Mouse (Mus musculus) spleen, postnatal 10 days (tissue): ENCODE measurements around the gene Nudt4.

Experiments used
- DNase-seq, 2 experiments: peaks; one replicate each; pipeline ENCODE4 v3.0.0; 2021 to 2022; ENCODE audit warnings: low spot score in 2 of 2

Gene Nudt4

DNA sequence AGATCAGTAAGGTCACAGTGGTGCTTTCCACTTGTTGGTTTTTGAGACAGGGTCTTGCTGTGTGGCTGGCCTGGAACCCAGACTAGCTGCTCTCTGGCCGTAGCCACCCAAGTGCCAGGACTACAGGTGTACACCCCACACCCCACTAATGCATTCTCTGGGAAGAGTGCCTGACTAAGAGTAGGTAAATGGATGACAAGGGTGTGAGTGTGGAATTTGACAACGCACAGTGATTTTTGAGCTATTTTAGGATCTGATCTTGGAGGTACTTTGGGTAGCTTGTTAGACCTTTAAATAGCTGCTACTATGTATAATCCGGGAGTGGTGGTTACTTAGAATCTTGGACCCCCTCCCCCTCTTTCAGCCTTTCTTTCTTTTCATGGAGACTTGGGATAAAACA, 24.7 kb downstream of the Nudt4 start:
- DNase-seq, result no peak

DNA sequence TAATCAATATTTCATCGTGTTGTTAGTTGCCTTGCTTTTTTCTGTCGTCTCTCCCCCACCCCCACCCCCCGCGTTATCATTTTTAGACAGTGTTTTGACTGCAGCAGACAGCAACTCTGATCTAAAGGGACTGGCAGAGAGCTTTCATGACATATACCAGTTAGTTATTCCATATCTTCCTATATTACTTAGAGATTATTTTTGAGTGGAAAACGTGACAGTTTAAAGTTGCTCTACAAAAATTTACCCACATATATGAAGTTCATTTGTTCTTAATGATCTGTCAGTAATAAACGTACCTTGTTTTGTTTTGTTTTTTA, 27.8 kb downstream of the Nudt4 start:
- no peak for DNase-seq

DNA sequence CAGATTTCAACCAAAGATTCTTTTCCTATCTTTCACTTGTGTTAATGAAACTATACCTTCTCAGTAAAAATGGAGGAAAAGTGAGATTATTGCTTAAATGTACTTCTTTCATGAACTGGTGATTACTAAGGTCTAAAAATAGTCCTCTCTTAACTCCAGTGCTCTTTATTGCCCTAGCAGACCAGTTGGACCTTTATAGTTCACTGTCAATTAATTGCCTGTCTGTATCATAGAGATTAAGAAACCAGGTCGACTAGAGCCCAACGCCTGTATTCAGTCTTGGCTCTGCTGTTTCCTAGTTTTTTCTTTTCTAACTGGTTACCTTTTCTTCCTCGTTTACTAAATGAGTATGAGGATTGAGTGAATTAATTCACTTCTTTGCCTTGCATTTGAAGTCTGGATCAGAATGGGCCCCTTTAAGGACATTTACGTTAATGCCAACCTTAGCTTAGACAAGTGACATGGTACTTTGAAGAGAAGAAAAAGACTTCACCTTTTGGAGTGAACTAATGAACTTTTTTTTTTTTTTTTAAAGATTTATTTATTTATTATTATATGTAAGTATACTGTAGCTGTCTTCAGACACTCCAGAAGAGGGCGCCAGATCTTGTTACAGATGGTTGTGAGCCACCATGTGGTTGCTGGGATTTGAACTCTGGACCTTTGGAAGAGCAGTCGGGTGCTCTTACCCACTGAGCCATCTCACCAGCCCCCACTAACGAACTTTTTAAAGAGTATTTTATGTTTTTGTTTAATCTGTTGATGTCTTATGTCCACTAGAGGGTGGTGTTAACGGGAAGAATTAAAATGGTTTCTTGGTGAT, 28.3 kb downstream of the Nudt4 start:
- no peak for DNase-seq

DNA sequence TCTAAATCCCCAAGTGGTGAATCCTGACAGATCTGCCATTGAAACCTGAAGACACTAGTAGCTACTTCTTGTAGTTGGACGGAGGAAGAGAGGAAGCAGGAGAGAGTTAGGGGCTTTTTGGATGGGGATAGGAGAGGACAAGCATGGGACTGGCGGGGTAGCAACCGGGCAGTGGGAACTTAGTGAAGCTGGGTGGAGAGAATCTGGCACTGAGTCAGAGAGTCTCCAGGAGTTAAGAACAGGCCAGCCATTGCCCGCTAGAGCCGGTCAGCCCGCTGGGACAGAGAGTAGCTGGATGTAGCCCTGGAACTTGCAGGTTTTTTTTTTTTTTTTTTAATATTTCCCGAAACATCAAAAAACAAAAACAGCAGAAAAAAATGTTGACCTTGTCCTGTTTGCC, 30.6 kb downstream of the Nudt4 start:
- no peak for DNase-seq

DNA sequence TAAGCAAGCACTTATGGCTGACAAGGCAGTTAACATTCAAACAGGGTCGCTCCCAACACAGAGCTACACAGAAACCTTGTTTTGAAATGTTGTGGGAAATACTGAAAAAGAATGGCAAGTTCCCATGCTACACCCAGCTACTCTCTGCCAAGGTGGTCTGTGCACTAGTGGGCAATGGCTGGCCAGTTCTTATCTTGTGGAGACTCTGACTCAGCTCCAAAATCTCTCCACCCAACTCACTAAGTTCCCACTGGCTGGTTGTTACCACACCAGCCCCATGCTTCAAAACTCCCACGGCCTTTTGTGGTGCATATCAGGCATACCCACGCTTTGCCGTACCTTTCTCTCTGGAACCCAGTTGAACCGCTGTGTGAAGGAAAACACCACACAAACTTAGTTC, 31.0 kb downstream of the Nudt4 start:
- DNase-seq, result no peak

DNA sequence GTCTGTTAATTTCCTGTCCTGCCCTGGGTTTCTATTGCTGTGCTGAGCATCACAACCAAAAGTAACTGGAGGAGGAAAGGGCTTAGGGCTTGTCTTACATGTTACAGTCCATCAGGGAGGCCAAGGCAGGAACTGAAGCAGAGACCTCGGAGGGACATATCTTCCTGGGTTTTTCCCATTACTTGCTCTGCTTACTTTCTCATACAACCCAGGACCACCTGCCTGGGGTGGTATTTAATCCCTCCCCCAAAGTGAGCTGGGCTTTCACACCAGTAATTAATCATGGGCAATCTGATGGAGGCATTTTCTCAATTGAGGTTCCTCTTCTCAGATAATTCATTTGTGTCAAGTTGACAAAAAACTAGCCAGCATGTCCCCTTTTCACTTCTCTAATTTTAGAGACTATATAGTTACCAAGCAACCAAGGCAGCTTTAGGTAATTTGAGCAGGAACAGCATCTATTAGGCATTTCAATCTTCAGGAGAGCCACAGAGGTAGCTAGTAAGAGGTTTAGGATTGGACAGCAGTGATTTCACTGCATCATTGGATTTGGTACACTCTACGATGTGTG, 33.3 kb downstream of the Nudt4 start:
- DNase-seq, result no peak

DNA sequence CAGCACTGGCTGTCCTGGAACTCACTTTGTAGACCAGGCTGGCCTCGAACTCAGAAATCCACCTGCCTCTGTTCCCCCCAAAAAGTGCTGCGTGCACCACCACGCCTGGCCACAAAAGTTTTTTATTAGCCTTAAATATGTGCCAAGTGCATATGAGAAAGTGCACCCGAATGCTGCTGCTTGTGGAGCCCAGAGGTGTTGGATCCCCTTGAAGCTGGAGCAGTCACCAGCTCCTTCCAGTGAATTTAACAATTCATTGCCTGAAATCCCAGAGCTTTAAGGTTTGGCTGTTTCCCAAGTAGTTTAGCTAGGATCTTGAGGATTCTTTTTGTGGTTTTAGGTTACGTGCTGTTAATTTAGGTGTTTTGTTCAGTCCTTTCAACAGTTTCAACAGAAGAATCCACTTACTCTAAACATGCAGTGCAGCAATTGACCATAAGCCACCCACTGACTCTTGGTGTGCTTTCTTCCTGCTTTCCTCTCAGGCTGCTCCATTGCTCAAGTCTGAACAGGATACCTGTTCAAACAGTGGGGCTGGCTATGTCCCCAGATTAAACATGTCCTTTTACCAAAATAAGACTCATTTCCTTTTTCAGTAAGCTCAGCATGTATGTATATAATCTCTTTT, 37.3 kb downstream of the Nudt4 start:
- DNase-seq, result no peak

DNA sequence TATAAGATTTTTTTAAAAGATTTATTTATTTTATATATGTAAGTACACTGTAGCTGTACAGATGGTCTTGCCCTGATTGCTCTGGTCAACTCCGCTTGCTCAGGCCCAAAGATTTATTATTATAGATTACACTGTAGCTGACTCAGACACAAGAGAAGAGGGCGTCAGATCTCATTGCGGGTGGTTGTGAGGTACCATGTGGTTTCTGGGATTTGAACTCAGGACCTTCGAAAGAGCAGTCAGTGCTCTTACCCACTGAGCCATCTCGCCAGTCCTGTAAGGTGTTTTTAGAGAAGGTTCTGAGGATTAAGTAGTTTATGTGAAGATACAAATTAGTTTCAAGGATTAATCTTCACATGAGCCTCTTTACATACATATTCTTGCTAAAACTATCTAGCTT, 38.1 kb downstream of the Nudt4 start:
- DNase-seq, result no peak

DNA sequence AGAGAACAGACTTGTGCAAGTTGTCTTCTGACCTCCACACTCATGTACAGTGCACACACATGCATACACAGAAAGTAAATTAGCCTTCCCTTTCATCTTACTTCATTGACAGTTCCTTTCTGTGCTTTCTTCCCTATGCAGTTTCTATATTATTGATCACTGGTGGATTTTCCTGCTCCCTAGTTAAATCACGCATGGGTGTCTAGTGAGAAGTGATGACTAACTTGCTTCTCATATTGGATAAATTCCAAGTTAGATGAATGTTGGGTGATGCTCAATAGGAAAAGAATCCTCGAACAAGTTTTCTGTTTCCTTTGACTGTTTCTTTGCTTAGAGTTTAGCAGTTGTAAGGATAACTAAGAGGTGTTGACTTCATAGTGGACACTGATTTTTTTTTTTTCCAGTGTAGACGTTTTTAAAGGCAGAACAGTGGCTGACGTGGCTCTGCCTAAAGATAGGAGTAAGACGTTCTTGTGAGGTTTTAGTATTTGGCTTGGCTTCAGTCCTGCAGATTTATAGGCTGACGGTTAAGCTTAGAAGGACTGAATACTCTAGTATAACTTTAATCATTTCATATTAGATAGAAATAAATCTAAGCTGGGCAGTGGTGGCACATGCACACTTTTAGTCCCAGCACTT, 38.8 kb downstream of the Nudt4 start:
- DNase-seq, result no peak

DNA sequence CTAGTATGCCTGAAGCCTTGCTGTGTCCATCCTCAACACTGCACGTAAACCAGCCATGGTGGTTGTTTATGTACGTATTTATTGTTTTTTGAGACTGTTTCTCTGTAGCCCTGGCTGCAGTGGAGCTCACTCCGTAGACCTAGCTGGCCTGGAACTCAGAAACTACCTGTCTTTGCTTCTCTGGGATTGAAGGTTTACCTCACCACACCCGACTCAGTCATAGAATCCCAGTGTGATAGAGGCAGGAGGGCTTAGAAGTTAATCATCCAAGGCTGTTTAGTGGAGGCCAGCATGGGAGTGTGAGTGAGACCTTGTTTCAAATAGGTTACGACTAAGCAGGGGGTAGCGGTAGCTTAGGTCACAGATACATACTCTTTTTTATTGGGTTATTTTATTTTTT, 46.3 kb downstream of the Nudt4 start:
- no peak for DNase-seq

DNA sequence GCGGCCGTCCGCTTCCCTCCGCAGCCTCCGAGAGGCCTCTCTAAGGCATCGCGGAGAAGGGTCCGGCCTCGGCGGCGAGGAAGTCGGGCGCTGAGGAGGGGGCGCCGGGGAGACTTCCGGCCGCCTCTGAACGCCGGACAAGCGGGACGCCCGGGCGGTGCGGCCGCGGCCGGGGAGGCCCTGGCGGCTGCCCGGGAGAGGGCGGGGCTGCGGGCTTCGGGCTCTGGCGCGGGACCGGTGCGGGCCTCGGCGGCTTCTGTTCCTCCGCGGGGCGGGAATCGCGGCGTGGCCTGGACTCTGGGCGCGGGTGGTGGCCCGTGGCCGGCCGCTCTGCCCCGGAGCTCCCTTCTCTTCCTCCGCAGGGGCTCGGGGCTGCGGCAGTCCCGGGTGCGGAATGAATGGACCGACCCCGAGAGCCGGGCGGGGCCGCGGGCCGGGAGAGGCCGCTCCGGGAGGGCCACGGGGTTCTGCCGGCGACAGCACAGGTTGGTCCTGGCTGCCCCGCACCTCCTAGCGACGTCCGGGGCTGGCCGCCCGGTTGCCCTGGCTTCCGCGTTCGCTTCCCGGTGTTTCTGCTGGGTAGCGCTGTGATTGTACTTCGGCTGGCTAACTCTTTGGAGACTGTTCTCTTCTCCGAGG, 48.5 kb downstream of the Nudt4 start:
- DNase-seq, result peak; percentile 70 to 77

DNA sequence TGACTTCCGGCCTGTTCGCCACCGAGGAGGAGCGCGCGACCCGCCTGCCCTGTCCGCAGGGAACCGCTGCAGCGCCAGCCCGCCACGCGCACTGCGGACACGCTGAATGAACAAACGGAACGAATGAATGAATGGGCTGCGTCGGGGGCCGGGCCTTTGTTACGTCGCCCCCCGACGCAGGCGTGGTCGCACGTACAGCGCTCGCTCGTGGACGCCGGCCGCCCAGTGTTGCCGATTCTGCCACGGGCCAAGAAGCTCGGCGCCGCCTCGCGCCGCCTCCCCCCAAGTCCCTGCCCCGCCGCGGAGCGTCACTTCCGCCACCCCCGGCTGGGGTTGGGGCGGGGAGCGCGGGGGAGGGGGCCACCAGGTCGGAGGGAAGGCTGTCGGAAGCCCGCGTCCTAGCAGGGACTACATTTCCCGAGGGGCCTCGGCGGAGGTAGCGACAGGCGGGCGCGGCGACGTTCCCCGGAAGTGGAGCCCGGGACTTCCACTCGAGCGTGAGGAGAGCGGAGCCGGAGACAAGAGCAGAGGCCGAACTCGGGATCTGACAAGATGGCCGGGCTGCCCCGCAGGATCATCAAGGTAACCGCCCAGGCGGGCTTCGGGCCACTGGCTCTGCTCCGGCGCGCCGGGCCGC, 49.2 kb downstream of the Nudt4 start, which contains the start of gene Ube2n:
Ube2n (plus strand) TSS at position 490 of the 637 bp plus-strand sequence.
- DNase-seq, result peak; percentile 90 to 93

DNA sequence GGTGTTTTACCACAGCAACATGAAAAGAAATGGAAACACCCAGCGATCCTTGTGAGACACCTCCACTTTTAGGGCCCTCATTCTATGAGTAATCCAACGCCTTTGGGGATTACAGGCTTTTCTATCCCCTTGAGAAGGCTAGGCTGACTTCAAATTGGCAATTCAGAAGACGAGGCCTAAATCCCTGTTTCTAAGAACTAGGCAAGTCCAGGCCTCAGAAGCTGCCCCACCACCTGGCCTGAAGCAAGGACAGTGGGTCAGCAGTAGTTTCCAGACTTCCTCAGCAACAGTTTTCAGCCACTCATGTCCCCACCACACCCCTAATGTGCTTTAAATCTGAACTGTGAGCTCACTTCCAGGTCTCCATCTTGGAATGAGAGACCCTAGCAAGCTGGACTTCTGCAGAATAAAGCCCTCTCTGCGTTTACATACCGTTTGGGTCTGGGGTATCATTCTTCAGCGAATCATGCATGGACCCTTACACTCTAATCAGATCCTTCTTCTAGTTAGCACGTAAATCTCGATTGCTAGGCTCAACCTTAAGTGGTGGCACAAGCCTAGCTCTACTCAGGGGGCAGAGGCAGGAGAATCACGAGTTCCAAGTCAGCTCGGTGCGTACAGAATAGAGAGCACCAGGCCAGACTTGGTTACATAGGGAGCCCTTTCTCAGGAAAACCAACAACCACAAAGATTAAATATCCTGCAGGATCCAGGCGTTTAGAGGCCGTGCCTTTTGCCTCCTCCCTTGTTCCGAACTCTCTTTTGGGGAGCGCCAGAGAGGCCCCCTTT, 50.0 kb downstream of the Nudt4 start:
- peak in 1 of 2 experiments; percentile 19 for DNase-seq

DNA sequence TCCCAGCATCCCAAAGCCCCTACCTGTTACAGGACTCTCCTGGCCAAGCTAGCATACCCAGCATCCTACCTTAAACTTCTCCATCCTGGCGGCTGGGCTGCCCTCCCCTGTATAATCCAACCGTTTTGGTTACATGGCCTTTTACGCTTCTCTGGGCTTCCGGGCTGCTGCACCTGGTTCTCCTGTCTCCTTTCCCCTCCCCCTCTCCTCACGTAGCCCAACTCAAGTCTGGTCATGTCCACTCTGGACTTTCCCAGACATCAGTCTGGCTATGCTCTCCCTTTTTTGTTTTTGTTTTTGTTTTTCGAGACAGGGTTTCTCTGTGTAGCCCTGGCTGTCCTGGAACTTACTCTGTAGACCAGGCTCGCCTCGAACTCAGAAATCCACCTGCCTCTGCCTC, 51.3 kb downstream of the Nudt4 start:
- DNase-seq, result no peak

DNA sequence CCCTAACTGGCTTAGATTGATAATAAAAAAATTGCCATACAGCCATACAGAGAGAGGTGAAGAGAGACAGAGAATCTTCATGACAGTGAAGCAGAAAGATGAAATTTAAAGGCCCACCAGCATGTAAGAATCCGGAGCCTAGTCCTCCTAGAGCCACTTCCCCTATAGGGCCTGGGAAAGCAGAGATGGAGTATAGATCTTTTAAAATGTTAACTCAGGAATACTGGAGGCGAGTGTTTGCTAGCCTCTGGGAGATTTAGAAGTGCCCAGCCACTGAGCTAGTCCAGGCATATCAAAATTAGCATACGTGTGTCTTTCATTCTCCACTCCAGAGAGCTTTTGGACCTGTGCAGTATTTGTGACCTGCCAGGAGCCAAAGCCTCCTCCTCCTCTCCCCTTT, 54.7 kb downstream of the Nudt4 start:
- DNase-seq, result no peak

DNA sequence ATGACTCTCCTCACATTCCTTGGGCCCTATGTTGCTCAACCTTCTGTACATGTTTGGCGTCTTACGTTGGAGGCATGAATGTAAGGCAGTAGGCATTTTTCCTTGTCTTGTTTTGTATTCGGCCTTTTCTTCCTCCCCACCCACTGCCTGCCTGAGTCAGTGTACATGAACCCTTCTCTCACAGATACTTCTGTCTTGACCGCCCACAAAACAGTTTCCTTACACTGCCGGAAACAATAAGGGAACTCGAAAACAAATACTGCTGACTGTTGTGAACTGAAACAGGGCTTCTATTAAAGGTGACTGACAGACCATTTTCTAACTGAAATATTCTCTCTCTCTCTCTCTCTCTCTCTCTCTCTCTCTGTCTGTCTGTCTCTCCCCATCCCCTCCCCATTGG, 55.2 kb downstream of the Nudt4 start:
- no peak for DNase-seq

DNA sequence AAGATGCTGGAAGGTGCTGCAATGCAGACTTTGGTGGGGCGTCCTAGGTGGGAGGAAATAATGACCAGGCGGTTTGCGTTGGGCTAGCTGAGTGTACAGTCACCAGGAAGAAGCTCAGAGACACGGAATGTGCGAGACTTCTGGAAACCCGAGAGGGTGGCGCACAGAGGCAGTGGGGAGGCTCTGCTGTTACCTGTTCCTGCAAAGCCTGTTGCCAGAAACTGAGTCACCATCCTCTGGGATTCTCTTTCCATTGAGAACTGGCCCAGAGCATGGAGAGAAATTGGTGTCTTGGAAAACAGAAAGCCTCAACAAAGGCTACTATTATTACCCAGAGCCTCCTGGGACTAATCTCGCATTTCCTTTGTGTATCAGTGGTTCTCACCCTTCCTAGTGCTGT, 55.8 kb downstream of the Nudt4 start:
- no peak for DNase-seq

DNA sequence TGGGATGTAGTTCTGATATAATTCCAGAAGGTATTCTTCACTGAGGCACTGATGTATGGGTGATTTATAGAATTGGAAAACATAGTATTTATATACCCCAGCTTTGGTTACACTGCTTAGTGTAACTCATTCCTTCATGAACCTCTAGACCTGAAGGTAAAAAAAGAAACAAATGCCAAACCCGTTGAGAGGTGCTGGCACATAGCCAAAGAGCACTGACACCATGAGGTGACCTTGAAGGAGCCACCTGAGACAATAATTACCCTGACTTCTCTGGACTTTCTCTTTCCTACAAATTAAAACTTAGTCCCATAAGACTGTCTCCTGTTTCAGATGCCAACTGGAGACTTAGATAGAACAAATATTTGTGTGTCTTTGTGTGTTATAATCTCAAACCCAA, 59.6 kb downstream of the Nudt4 start:
- no peak for DNase-seq

DNA sequence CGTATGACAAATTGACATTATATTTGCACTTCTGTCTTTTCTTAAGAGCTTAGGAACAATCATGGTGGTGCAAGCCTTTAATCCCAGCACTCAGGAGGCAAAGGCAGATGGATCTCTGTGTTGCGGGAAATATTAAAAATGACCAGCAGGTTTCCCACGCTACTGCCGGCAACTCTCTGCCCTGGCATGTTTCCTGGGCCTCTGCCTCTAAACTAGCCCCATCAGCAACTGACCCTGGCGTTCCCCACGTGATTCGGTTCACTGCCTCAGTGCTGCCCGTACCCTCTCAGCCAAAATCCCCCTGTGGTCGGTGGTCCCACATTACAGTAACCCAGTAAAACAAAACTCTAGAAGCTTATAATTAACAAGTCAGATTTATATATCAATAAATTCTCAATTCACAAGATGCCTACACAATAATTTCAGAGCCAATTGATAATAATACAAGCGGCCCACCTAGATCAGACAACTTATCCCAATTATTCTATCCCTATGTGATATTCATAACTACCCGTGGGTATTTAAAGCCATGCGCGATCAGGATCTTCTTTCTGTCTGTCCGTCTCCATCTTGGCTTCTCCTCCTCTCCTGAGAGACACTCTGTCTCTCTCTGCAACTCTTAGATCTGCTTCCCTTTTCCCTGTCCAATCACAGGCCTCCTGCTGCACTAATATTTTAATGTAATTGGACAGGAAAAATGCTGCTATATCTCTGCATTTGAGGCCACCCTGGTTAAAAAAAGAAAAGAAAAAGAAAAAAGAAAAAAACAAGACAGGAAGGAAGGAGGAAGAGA, 60.3 kb downstream of the Nudt4 start:
- DNase-seq, result no peak

DNA sequence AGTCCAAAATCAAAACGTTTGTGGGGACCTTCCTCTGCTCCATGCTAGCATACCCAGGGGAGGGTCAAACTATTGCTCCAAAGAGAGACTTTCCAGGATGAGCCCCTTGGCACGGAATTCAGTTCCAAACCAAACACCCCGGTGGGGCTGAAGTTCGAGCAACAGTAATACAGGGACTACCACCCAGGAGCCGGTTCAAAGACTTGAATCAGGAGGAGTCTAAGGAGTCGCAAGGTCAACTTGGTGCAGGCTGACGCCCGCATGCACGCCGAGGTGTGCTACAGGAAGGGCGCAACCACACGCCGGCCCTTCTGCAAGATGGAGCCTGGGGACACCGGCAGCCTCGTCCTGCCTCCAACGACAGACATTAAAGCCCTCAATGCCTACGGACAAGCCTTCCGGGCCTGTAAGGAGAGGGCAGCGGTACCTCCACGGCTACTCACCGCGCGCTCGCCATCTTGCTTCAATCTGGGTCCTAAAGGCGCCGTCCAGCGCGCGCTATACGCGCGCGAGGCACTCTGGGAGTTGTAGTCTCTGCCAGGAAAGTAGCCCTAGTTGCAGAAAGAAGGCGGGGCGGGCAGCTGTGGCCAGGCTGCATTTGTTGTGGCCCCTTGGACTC, 62.4 kb downstream of the Nudt4 start, which contains the start of gene Mrpl42:
Mrpl42 (minus strand) TSS at position 478 of the 619 bp plus-strand sequence.
- DNase-seq, result peak; percentile 71 to 92
